35 mouse cellular contexts compared by ENCODE assay signal in the genomic region with DNA sequence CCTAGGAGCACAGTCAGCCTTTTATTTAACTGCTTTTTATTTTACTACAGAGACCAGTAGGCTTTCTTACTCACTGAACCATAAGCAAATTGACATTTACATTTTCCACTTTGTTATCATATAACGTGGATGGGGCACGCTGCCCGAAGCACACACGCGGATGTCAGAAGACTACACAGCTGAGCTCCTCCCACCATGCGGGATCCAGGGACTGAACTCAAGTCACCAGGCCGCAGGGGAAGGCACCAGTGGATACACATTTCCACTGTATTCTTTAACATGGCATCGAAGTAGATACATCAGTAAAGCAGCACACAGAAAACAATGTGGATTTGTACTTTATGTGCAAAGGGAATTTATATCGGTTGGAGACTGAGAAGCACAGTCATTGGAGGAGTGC. TPM values are rescaled to one million over a fixed set of nuclear protein-coding genes. Genes with fewer than 3 reads are reported as not detected.
"Had no signal": no experiment of that assay in that cellular context is flagged by ENCODE, and none has a peak within 500 bp of the region (broad histone marks: within the 10 kb centered on the region; RNA-seq: fewer than 3 reads in every experiment).

No protein-coding gene starts in this region.

- H3K4me2 ChIP-seq: limb, embryonic 12.5 days; limb, embryonic 13.5 days; limb, embryonic 15.5 days; liver, embryonic 11.5 days; liver, embryonic 12.5 days; liver, embryonic 13.5 days; liver, embryonic 15.5 days; lung, embryonic 14.5 days; lung, embryonic 15.5 days; midbrain, embryonic 12.5 days; midbrain, embryonic 13.5 days; midbrain, embryonic 15.5 days; neural tube, embryonic 12.5 days had no signal

- DNase-seq: left cerebral cortex, postnatal 4 days; liver; liver, embryonic 13.5 days; liver, postnatal 0 days; lung, adult 18-20 months; lung, adult 2 months; lung, embryonic 14.5 days; lung, postnatal 10 days; lung, postnatal 14 days; lung, postnatal 36 days; lung, postnatal 4 days; midbrain, embryonic 14.5 days had no signal

- H3K4me3 ChIP-seq: left cerebral cortex, adult 2 months; limb, embryonic 10.5 days; limb, embryonic 12.5 days; limb, embryonic 13.5 days; limb, embryonic 15.5 days; liver, embryonic 12.5 days; liver, embryonic 13.5 days; liver, embryonic 15.5 days; lung, embryonic 15.5 days; megakaryocyte, embryonic 14.5 days; midbrain, embryonic 10.5 days; midbrain, embryonic 12.5 days; midbrain, embryonic 13.5 days; midbrain, embryonic 15.5 days; neural tube, embryonic 12.5 days had no signal

- H3K27ac ChIP-seq: left cerebral cortex, adult 2 months; limb, embryonic 10.5 days; limb, embryonic 12.5 days; limb, embryonic 13.5 days; limb, embryonic 15.5 days; liver, embryonic 12.5 days; liver, embryonic 13.5 days; liver, embryonic 14.5 days; liver, embryonic 15.5 days; lung, embryonic 15.5 days; macrophage; midbrain, embryonic 10.5 days; midbrain, embryonic 12.5 days; midbrain, embryonic 13.5 days; midbrain, embryonic 15.5 days; neural tube, embryonic 12.5 days had no signal

- ATAC-seq: liver, embryonic 12.5 days; liver, postnatal 0 days; lung, postnatal 0 days; midbrain, embryonic 13.5 days; midbrain, embryonic 15.5 days; midbrain, embryonic 16.5 days had no signal

- H3K36me3 ChIP-seq: liver, embryonic 12.5 days; liver, embryonic 13.5 days; liver, embryonic 15.5 days; midbrain, embryonic 15.5 days had no signal

- H3K9ac ChIP-seq: limb, embryonic 12.5 days; limb, embryonic 13.5 days; limb, embryonic 15.5 days; liver, embryonic 12.5 days; liver, embryonic 13.5 days; liver, embryonic 14.5 days; liver, embryonic 15.5 days; liver, postnatal 0 days; lung, embryonic 14.5 days; lung, embryonic 15.5 days; midbrain, embryonic 12.5 days; midbrain, embryonic 13.5 days; midbrain, embryonic 15.5 days; neural tube, embryonic 12.5 days had no signal

- H3K9me3 ChIP-seq: limb, embryonic 10.5 days; limb, embryonic 12.5 days; limb, embryonic 13.5 days; limb, embryonic 15.5 days; liver, embryonic 12.5 days; liver, embryonic 13.5 days; liver, embryonic 15.5 days; lung, embryonic 15.5 days; megakaryocyte, embryonic 14.5 days; midbrain, embryonic 10.5 days; midbrain, embryonic 12.5 days; midbrain, embryonic 13.5 days; midbrain, embryonic 15.5 days; neural tube, embryonic 12.5 days had no signal

- H3K4me1 ChIP-seq: limb, embryonic 10.5 days; limb, embryonic 12.5 days; limb, embryonic 13.5 days; limb, embryonic 15.5 days; liver, embryonic 12.5 days; liver, embryonic 13.5 days; liver, embryonic 15.5 days; lung, embryonic 15.5 days; megakaryocyte, embryonic 14.5 days; midbrain, embryonic 12.5 days; midbrain, embryonic 13.5 days; midbrain, embryonic 15.5 days; neural tube, embryonic 12.5 days had no signal

- H3K27me3 ChIP-seq: limb, embryonic 12.5 days; limb, embryonic 13.5 days; limb, embryonic 15.5 days; liver, embryonic 12.5 days; liver, embryonic 13.5 days; liver, embryonic 15.5 days; lung, embryonic 15.5 days; megakaryocyte, embryonic 14.5 days; midbrain, embryonic 15.5 days; neural tube, embryonic 12.5 days had no signal

RNA-seq across cellular contexts. Expression of gene Klhl41, which starts 5.3 kb away (rescaled TPM):
- total RNA-seq: megakaryocyte progenitor cell, adult 5-6 weeks; megakaryocyte, adult 5-6 weeks; megakaryocyte-erythroid progenitor cell, adult 5-6 weeks; monocyte, adult 5-6 weeks had no signal
- polyA plus RNA-seq: macrophage had no signal

RNA-seq across cellular contexts. Expression of gene Bbs5, which starts 28.3 kb away (rescaled TPM):
- total RNA-seq: monocyte, adult 5-6 weeks had no signal
